Mouse (Mus musculus): ENCODE data around the gene Slc6a4.
"Not testable (repeated sequence)": the region's sequence is repeated elsewhere in the genome, so short reads cannot be mapped to it uniquely, and the experiment has no call there.

Gene Slc6a4

GRCm38 (mm10) chr11:77019539-77019938 is 21.1 kb downstream of the Slc6a4 start:
- DNase-seq = no peak

- peak; percentile 12 for DNase-seq
Observed at GRCm38 (mm10) chr11:77021749-77022396, 23.5 kb downstream of the Slc6a4 start.

- DNase-seq = no peak
Observed at GRCm38 (mm10) chr11:77026559-77026958, 28.2 kb downstream of the Slc6a4 start.

- no peak for DNase-seq
Observed at GRCm38 (mm10) chr11:77028157-77028556, 29.8 kb downstream of the Slc6a4 start.

GRCm38 (mm10) chr11:77031151-77031934 is 32.9 kb downstream of the Slc6a4 start:
- DNase-seq = no peak

GRCm38 (mm10) chr11:77041891-77042290 is 43.5 kb downstream of the Slc6a4 start:
- no peak for DNase-seq

- no peak for DNase-seq
Observed at GRCm38 (mm10) chr11:77042816-77043215, 44.4 kb downstream of the Slc6a4 start.

- peak; percentile 28 for DNase-seq
Observed at GRCm38 (mm10) chr11:77061951-77062350, 63.5 kb downstream of the Slc6a4 start.

- DNase-seq = no peak
Observed at GRCm38 (mm10) chr11:77063406-77063805, 65.0 kb downstream of the Slc6a4 start.

- no peak for DNase-seq
Observed at GRCm38 (mm10) chr11:77068825-77069224, 70.4 kb downstream of the Slc6a4 start.

GRCm38 (mm10) chr11:77070721-77071120 is 72.3 kb downstream of the Slc6a4 start:
- peak; percentile 63 for DNase-seq

GRCm38 (mm10) chr11:77077331-77077730 is 78.9 kb downstream of the Slc6a4 start:
- DNase-seq = not testable (repeated sequence)

GRCm38 (mm10) chr11:77077792-77078191 is 79.4 kb downstream of the Slc6a4 start:
- peak; percentile 47 for DNase-seq

GRCm38 (mm10) chr11:77078273-77079134 is 80.1 kb downstream of the Slc6a4 start, which contains the start of gene Nsrp1:
Gene Nsrp1 (minus strand): TSS chr11:77078435.
- peak; percentile 97 for DNase-seq

GRCm38 (mm10) chr11:77079361-77079760 is 81.0 kb downstream of the Slc6a4 start:
- no peak for DNase-seq

Measured in kidney, postnatal 10 days (tissue).